Mouse (Mus musculus): ENCODE results near the gene Styx. TPM values are rescaled to one million over a fixed set of nuclear protein-coding genes. Genes with fewer than 3 reads are reported as not detected.
"Not testable (repeated sequence)": the region's sequence is repeated elsewhere in the genome, so short reads cannot be mapped to it uniquely, and the experiment has no call there.

The Styx gene
- polyA plus RNA-seq, 1 experiment from 2014 or later: 22.9 TPM

- H3K9ac ChIP-seq: no peak overlapping the region
- H3K36me3 ChIP-seq: peaks cover 18% of the 10 kb centered on the region
- no peaks in the 10 kb centered on the region for H3K9me3 ChIP-seq (replicated peaks)
- H3K27ac ChIP-seq: no peak overlapping the region
- DNase-seq (no peak), ATAC-seq (ENCODE audit: low read depth) (no peak)
- no peak overlapping the region for H3K4me3 ChIP-seq (replicated peaks)
- WGBS (ENCODE audit: insufficient replicate concordance): 75% methylated on average over 6 of the region's 6 CpGs
- no peaks in the 10 kb centered on the region for H3K27me3 ChIP-seq
- no peak overlapping the region for H3K4me2 ChIP-seq
- peaks cover 9% of the 10 kb centered on the region for H3K4me1 ChIP-seq (replicated peaks)
Measured at GRCm38 (mm10) chr14:45365196-45365587, 14.3 kb downstream of the Styx start.

- Histone ChIP-seq H3K27me3 (no peaks in the 10 kb centered on the region), H3K4me1 (replicated peaks) (no peaks in the 10 kb centered on the region; the same call in 1 of the 2 replicates), H3K4me3 (replicated peaks) (no peak overlapping the region), H3K27ac (no peak overlapping the region), H3K9me3 (replicated peaks) (no peaks in the 10 kb centered on the region), H3K36me3 (peaks cover 24% of the 10 kb centered on the region), H3K4me2 (no peak overlapping the region), H3K9ac (no peak overlapping the region)
- DNase-seq (no peak), ATAC-seq (ENCODE audit: low read depth) (no peak)
- 80% methylated on average over 3 of the region's 3 CpGs for WGBS (ENCODE audit: insufficient replicate concordance)
Measured at GRCm38 (mm10) chr14:45378771-45379170, 27.9 kb downstream of the Styx start.

GRCm38 (mm10) chr14:45380756-45381155, 29.9 kb downstream of the Styx start:
- no peak overlapping the region for H3K4me2 ChIP-seq
- peaks cover 24% of the 10 kb centered on the region for H3K36me3 ChIP-seq
- H3K4me3 ChIP-seq (replicated peaks): no peak overlapping the region
- no peak overlapping the region for H3K9ac ChIP-seq
- ATAC-seq (ENCODE audit: low read depth) (no peak), DNase-seq (no peak)
- H3K9me3 ChIP-seq (replicated peaks): no peaks in the 10 kb centered on the region
- H3K27ac ChIP-seq: no peak overlapping the region
- no peaks in the 10 kb centered on the region; the same call in 1 of the 2 replicates for H3K4me1 ChIP-seq (replicated peaks)
- H3K27me3 ChIP-seq: no peaks in the 10 kb centered on the region
- 74% methylated on average over 6 of the region's 6 CpGs for WGBS (ENCODE audit: insufficient replicate concordance)

- H3K4me3 ChIP-seq (replicated peaks): no peak overlapping the region
- no peak overlapping the region for H3K27ac ChIP-seq
- DNase-seq: no peak
- 66% methylated on average over 4 of the region's 4 CpGs for WGBS (ENCODE audit: insufficient replicate concordance)
- H3K4me2 ChIP-seq: no peak overlapping the region
- no peaks in the 10 kb centered on the region for H3K27me3 ChIP-seq
- no peaks in the 10 kb centered on the region for H3K9me3 ChIP-seq (replicated peaks)
- H3K4me1 ChIP-seq (replicated peaks): peaks cover 21% of the 10 kb centered on the region
- no peak overlapping the region for H3K9ac ChIP-seq
- ATAC-seq (ENCODE audit: low read depth): no peak
- peaks cover 24% of the 10 kb centered on the region for H3K36me3 ChIP-seq
Measured at GRCm38 (mm10) chr14:45382912-45383311, 32.0 kb downstream of the Styx start.

- no peak overlapping the region for H3K4me3 ChIP-seq (replicated peaks)
- ATAC-seq (ENCODE audit: low read depth) (no peak), DNase-seq (no peak)
- no peak overlapping the region for H3K27ac ChIP-seq
- peaks cover 34% of the 10 kb centered on the region for H3K4me1 ChIP-seq (replicated peaks)
- H3K4me2 ChIP-seq: no peak overlapping the region
- peaks cover 6% of the 10 kb centered on the region; the same call in 1 of the 2 replicates for H3K36me3 ChIP-seq
- no peaks in the 10 kb centered on the region for H3K27me3 ChIP-seq
- 76% methylated on average over 2 of the region's 2 CpGs for WGBS (ENCODE audit: insufficient replicate concordance)
- no peak overlapping the region for H3K9ac ChIP-seq
- H3K9me3 ChIP-seq (replicated peaks): no peaks in the 10 kb centered on the region
Measured at GRCm38 (mm10) chr14:45385596-45385995, 34.7 kb downstream of the Styx start.

GRCm38 (mm10) chr14:45387480-45387879, 36.6 kb downstream of the Styx start:
- no peaks in the 10 kb centered on the region for H3K36me3 ChIP-seq
- ATAC-seq (ENCODE audit: low read depth): no peak
- H3K4me1 ChIP-seq (replicated peaks): peaks cover 34% of the 10 kb centered on the region
- no peak for DNase-seq
- H3K4me3 ChIP-seq (replicated peaks): peak overlapping the region; percentile 75
- no peaks in the 10 kb centered on the region for H3K9me3 ChIP-seq (replicated peaks)
- peak overlapping the region; percentile 81 for H3K27ac ChIP-seq
- peak overlapping the region; percentile 81 for H3K9ac ChIP-seq
- 8% methylated on average over 2 of the region's 2 CpGs for WGBS (ENCODE audit: insufficient replicate concordance)
- H3K27me3 ChIP-seq: no peaks in the 10 kb centered on the region
- H3K4me2 ChIP-seq: peak overlapping the region; percentile 94

GRCm38 (mm10) chr14:45388345-45389181, 37.7 kb downstream of the Styx start:
- H3K36me3 ChIP-seq: no peaks in the 10 kb centered on the region
- H3K9me3 ChIP-seq (replicated peaks): no peaks in the 10 kb centered on the region
- peak overlapping the region; percentile 75 for H3K4me3 ChIP-seq (replicated peaks)
- peaks cover 34% of the 10 kb centered on the region for H3K4me1 ChIP-seq (replicated peaks)
- peak overlapping the region; percentile 94 for H3K4me2 ChIP-seq
- DNase-seq: peak; percentile 81
- peak; percentile 93 for ATAC-seq (ENCODE audit: low read depth)
- peak overlapping the region; percentile 81 for H3K27ac ChIP-seq
- H3K9ac ChIP-seq: peak overlapping the region; percentile 81
- WGBS (ENCODE audit: insufficient replicate concordance): under 1% methylated on average over 69 of the region's 71 CpGs
- no peaks in the 10 kb centered on the region for H3K27me3 ChIP-seq

- peak overlapping the region; percentile 61 for H3K27ac ChIP-seq
- WGBS (ENCODE audit: insufficient replicate concordance): 31% methylated on average over 3 of the region's 3 CpGs
Measured at GRCm38 (mm10) chr14:45389194-45389593, 38.3 kb downstream of the Styx start.

GRCm38 (mm10) chr14:45399836-45400235, 48.9 kb downstream of the Styx start:
- no peaks in the 10 kb centered on the region for H3K36me3 ChIP-seq
- no peaks in the 10 kb centered on the region for H3K27me3 ChIP-seq
- H3K9ac ChIP-seq: no peak overlapping the region
- DNase-seq: no peak
- no peak overlapping the region for H3K27ac ChIP-seq
- H3K9me3 ChIP-seq (replicated peaks): no peaks in the 10 kb centered on the region
- H3K4me3 ChIP-seq (replicated peaks): no peak overlapping the region
- no peaks in the 10 kb centered on the region for H3K4me1 ChIP-seq (replicated peaks)
- no peak for ATAC-seq (ENCODE audit: low read depth)
- no peak overlapping the region for H3K4me2 ChIP-seq
- WGBS (ENCODE audit: insufficient replicate concordance): 68% methylated on average over 3 of the region's 3 CpGs

More at GRCm38 (mm10) chr14:45389194-45389593, 38.3 kb downstream of the Styx start:
- H3K27me3 ChIP-seq: no peaks in the 10 kb centered on the region
- H3K36me3 ChIP-seq: no peaks in the 10 kb centered on the region
- H3K9me3 ChIP-seq (replicated peaks): no peaks in the 10 kb centered on the region
- DNase-seq (no peak), ATAC-seq (ENCODE audit: low read depth) (no peak; the same call in 1 of the 2 replicates)
- peak overlapping the region; percentile 75 for H3K4me3 ChIP-seq (replicated peaks)
- peak overlapping the region; percentile 81; the same call in 1 of the 2 replicates for H3K9ac ChIP-seq
- peak overlapping the region; percentile 94 for H3K4me2 ChIP-seq
- H3K4me1 ChIP-seq (replicated peaks): peaks cover 34% of the 10 kb centered on the region

GRCm38 (mm10) chr14:45403651-45404050, 52.8 kb downstream of the Styx start:
- Histone ChIP-seq H3K27me3 (no peaks in the 10 kb centered on the region), H3K4me2 (no peak overlapping the region), H3K4me3 (replicated peaks) (no peak overlapping the region), H3K4me1 (replicated peaks) (no peaks in the 10 kb centered on the region), H3K9ac (no peak overlapping the region), H3K9me3 (replicated peaks) (no peaks in the 10 kb centered on the region), H3K36me3 (no peaks in the 10 kb centered on the region), H3K27ac (no peak overlapping the region)
- DNase-seq (no peak), ATAC-seq (ENCODE audit: low read depth) (no peak)
- WGBS (ENCODE audit: insufficient replicate concordance): 65% methylated on average over 7 of the region's 7 CpGs

- 68% methylated on average over 2 of the region's 3 CpGs for WGBS (ENCODE audit: insufficient replicate concordance)
- H3K4me2 ChIP-seq; H3K27me3 ChIP-seq; DNase-seq; H3K9me3 ChIP-seq (replicated peaks); H3K36me3 ChIP-seq; H3K4me1 ChIP-seq (replicated peaks); H3K4me3 ChIP-seq (replicated peaks); ATAC-seq (ENCODE audit: low read depth); H3K27ac ChIP-seq; H3K9ac ChIP-seq: not testable (repeated sequence)
Measured at GRCm38 (mm10) chr14:45404813-45405212, 53.9 kb downstream of the Styx start, which contains the start of gene Gnpnat1. Gnpnat1 (minus strand) TSS chr14:45404913.

- Histone ChIP-seq H3K9ac (no peak overlapping the region), H3K4me1 (replicated peaks) (no peaks in the 10 kb centered on the region), H3K9me3 (replicated peaks) (no peaks in the 10 kb centered on the region), H3K27me3 (no peaks in the 10 kb centered on the region), H3K36me3 (no peaks in the 10 kb centered on the region), H3K4me3 (replicated peaks) (no peak overlapping the region), H3K27ac (no peak overlapping the region), H3K4me2 (no peak overlapping the region)
- ATAC-seq (ENCODE audit: low read depth) (no peak), DNase-seq (no peak)
- 69% methylated on average over 4 of the region's 4 CpGs for WGBS (ENCODE audit: insufficient replicate concordance)
Measured at GRCm38 (mm10) chr14:45416265-45416664, 65.4 kb downstream of the Styx start.
